Mouse (Mus musculus) gastrocnemius, adult 18-20 months (tissue): Measurements from ENCODE around the gene Gm45717. TPM values are rescaled to one million over a fixed set of nuclear protein-coding genes. Genes with fewer than 3 reads are reported as not detected.

ENCODE experiments used
- DNase-seq: peaks from one replicate; pipeline ENCODE4 v3.0.0; 2021; ENCODE audit warnings: low spot score
- total RNA-seq, 2 experiments: library from RNA; stranded (reverse); gene quantifications; 2 replicates each; pipeline ENCODE4 v1.2.3; 2021

The Gm45717 gene
- total RNA-seq, 2 experiments from 2014 or later, result not detected

GRCm38 (mm10) chr7:140944236-140944635, 11.5 kb downstream of the Gm45717 start:
- no peak for DNase-seq

GRCm38 (mm10) chr7:140943356-140943755, 12.4 kb downstream of the Gm45717 start:
- DNase-seq, result no peak

GRCm38 (mm10) chr7:140942811-140943210, 12.9 kb downstream of the Gm45717 start:
- DNase-seq, result no peak

DNA sequence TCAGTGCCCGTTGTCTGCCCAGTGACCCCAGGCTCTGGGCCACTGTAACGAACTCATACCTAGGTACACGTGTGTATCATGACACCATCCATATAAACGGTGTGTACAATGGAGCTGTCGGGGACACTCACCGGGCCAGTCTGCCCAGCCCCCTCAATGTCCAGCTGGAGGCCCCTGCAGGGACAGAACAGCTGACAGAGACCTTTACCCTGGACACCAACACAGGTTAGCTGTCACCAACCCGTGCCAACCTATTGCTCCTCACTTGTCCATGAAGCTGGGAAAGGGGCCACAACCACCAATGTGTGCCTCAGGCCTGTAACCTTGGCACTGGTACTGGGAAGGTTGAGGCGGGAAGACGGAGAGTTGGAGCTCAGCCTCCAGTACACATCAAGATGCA, 13.4 kb downstream of the Gm45717 start:
- no peak for DNase-seq

- DNase-seq, result peak; percentile 87
Measured at GRCm38 (mm10) chr7:140941222-140942051, 14.3 kb downstream of the Gm45717 start, which contains the start of gene Pgghg. TSS of gene Pgghg (plus strand) at chr7:140941391.

- peak; percentile 61 for DNase-seq
Measured at GRCm38 (mm10) chr7:140939669-140940171, 16.0 kb downstream of the Gm45717 start.

DNA sequence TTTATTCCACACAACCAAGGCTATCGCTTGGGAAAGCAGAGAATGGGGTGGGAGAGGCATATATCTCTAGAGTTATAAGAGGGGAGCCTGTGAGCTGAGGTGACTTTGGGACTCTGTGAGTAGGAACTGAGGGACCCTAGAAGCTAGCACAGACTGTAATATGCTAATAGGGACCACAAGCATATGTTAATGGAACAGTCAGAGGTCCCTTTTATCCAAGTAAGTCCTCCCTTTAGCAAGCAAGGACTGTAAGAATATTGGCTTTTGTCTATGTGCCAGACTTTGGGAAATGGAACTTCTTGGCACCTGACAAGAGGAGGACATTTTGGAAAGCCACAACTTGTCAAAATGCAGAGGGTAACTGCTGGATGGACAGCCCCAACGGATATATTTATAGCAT, 16.8 kb downstream of the Gm45717 start:
- no peak for DNase-seq

DNA sequence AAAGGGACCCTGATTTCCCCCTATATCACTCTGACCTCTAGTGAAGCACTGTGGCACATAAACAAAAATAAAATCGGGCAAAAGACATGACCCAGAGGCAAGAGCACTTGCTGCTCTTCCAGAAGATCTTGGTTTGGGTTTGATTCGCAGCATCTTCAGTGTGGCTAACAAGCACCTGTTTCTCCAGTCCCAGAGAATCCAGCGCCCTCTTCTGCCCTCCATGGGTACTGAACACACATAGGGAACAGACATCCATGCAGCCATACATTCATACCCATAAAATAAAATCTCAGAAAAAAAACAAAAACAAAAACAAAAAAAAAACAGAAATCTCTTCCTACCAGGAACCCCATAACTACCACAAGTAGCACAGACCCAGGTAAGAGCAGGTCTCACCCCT, 17.3 kb downstream of the Gm45717 start:
- DNase-seq, result no peak

GRCm38 (mm10) chr7:140927181-140927580, 28.6 kb downstream of the Gm45717 start:
- DNase-seq, result no peak

DNA sequence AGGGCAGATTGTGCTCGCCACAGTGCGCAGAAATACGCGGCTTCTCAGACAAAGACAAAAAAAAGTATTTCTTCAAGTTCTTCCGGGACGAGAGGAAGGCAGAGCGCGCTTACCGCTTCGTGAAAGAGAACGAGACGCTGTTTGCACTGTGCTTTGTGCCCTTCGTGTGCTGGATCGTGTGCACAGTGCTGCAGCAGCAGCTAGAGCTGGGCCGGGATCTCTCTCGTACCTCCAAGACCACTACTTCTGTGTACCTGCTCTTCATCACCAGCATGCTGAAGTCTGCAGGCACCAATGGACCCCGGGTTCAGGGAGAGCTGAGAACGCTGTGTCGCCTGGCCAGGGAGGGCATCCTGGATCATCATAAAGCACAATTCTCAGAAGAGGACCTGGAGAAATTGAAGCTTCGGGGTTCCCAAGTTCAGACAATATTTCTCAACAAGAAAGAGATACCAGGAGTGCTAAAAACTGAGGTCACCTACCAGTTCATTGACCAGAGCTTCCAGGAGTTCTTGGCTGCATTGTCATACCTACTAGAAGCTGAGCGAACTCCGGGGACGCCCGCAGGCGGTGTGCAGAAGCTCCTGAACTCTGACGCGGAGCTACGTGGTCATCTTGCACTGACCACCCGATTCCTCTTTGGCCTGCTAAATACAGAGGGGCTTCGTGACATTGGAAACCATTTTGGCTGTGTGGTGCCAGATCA, 32.5 kb downstream of the Gm45717 start:
- DNase-seq, result no peak

- peak; percentile 50 for DNase-seq
Measured at GRCm38 (mm10) chr7:140922398-140923069, 33.2 kb downstream of the Gm45717 start.

DNA sequence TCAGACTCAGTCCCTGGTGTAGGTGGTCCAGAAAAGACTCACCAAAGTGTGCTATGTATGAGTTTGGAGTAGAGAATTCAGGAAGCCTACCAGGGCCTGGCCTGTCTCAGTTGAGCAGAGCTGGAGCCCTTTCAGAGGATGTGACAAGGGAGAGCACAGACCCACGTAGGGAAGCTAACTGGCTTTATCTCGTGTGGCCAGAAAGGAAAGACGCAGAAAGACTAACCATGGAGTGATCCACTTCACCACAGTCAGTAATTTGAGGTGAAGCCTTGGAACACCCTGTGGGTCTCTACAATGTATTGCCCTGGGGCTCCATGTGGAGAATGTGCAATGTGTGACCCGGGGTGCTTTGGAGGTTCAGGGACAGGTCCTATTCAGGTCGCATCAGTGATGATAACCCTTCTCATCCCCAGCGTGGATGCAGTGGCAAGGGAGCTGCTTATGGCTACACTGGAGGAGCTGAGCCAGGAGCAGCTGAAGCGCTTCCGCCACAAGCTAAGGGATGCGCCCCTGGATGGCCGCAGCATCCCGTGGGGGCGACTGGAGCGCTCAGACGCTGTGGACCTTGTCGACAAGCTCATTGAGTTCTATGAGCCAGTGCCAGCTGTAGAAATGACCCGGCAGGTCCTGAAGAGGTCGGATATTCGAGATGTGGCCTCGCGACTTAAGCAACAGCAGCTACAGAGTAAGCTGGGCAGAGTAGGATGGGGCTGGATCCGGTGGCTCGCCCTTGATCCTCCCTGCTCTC, 34.3 kb downstream of the Gm45717 start:
- DNase-seq, result no peak

DNA sequence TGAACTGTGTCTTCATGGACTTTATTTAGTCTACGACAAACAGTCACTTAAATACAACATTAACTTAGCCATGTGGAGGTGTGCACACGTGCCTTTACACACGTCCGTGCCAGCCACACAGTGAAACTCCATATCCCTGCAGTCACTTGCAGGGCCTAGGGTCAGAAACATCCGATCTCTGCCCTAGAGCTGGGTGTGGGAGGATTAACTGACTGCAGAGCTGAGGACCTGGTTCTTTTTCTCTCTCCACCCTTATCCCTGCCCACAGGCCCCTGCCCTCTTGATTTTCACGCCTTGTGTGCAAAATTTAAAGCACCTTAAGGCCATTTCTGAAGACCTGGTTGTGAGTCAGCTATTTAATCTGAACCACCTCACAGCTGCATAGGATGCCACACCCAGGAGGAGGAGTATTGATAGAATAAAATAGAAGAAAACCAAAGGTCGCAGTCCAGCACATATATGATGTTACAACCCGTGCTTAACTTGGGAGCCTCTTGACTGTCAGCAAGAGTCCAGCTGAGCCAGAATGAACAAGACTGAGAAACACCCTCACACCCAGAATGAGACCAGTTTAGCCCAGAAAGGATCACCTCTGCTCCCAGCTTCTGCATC, 35.2 kb downstream of the Gm45717 start, which contains the start of gene Nlrp6:
Gene Nlrp6, plus strand, starts transcription at position 485 of the 612 bp plus-strand sequence.
- DNase-seq, result no peak

DNA sequence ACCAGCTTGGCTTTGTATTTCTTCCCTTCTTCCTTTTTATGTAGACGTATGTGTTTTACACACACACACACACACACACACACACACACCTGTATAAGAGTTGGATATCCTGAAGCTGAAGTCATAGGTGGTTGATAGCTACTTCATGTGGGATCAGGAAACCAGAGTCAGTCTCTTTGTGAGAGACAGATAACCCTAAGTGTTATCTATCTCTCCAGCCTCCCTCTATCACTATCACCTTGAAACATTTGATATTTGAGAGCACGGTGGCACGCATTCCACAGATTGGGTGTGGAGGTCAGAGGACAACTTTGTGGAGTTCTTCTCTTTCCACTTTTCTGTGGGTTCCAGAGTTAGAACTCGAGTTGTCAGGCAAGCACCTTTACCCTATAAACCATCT, 35.8 kb downstream of the Gm45717 start:
- DNase-seq, result no peak

GRCm38 (mm10) chr7:140914031-140914690, 41.6 kb downstream of the Gm45717 start:
- DNase-seq, result no peak

DNA sequence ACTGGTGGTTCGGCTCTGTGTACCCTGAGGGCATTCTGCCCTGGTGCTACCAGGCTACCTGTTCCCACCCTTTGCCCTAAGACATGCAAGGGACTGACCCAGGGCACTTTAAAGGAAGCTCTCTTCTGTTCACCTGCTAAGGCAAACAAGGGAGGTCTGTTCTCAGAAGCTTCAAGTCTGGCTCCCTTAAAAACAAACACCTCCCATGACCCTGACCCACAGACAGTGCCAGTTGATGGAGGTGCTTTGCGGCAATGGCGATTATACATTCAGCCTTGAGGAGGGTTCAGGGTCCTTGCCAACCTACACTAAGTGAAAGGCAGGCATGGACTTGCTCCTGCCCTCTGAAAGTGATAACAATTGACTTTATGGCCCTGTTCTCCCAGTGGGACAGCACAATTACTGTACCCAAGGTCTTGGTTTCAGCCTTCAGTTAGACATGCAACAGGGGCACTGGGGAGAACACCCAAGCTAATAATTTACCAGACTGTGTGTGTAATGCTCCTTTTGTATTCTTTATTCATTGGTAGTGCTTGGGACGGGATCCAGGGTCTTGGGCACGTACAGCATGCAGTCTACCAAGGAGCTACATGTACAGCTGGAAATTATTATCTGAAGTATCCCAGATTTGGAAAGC, 42.8 kb downstream of the Gm45717 start:
- DNase-seq, result no peak

DNA sequence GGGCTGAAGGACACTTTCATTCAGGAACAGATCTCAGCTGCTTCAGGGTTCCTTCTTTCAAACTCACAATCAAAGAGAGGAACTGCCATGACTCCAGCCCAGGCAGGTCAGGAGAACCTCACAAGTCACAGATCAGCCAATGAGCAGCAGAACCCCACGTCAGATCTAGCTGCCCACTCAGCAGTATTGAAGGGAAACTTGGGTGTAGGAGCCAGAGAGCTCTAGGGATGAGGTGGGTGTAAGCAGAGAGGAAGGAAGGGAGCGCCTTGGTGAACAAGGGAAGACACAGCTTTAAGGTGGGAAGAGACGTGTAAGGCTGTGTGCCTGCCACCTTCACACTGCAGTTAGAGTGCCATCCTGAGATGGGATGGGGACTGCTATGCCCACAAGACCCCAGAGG, 43.4 kb downstream of the Gm45717 start:
- no peak for DNase-seq

- peak; percentile 77 for DNase-seq
Measured at GRCm38 (mm10) chr7:140908634-140909107, 47.1 kb downstream of the Gm45717 start.

- no peak for DNase-seq
Measured at GRCm38 (mm10) chr7:140908181-140908580, 47.6 kb downstream of the Gm45717 start.
